Mouse (Mus musculus) duodenum, adult 2 months (tissue): ENCODE results near the gene Gdpd4. TPM values are rescaled to one million over a fixed set of nuclear protein-coding genes. Genes with fewer than 3 reads are reported as not detected.

Experiments used
- polyA plus RNA-seq: library from polyadenylated mRNA; depleted of rRNA; stranded (reverse); fragments of >200 nt; gene quantifications from 2 replicates; pipeline ENCODE4 v1.2.3, GENCODE M21; 2012; ENCODE audit warnings: low replicate concordance; rRNA removed

Gdpd4 gene
- not detected in 2 replicates for polyA plus RNA-seq

DNA sequence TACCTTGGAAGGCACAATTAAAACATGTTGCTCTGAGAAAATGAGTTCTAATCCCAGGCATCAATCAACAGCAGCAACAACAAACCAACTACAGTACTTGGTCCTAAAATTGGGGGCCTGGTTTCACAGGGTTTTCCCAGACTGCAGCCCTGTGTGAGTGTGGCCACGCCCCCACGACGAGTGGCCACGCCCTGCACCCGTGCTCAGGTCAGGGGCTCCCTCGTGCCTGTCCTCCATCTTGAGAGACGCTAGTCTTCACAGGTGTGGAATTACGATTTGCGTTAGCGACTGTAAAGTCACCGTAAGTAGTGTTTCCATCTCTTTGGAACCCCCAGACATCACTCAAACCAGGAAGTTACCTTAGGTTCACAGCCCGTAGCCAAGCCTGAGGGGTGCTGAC lies at the start of gene Gdpd4:
Gene Gdpd4, plus strand, starts transcription at position 214 of the 400 bp plus-strand sequence.

Other genes starting within 250 kb of the Gdpd4 start
- gene Clns1a, start 223.3 kb upstream of the Gdpd4 start, polyA plus RNA-seq: 11.8 and 25.5 TPM in 2 replicates
- 62.4 and 114 TPM in 2 replicates for gene Aqp11, start 181.7 kb upstream of the Gdpd4 start, polyA plus RNA-seq
- 50.2 and 51.1 TPM in 2 replicates for gene Pak1, start 131.4 kb upstream of the Gdpd4 start, polyA plus RNA-seq
- 34.2 and 37.4 TPM in 2 replicates for gene Myo7a, start 199.6 kb downstream of the Gdpd4 start, polyA plus RNA-seq
- gene Omp, start 225.5 kb downstream of the Gdpd4 start, polyA plus RNA-seq: 0.55 and 1.4 TPM in 2 replicates